Mouse (Mus musculus) testis, adult 10 weeks (tissue): ENCODE data around the gene Aip. TPM values are rescaled to one million over a fixed set of nuclear protein-coding genes. Genes with fewer than 3 reads are reported as not detected.

ENCODE experiments used
- polyA plus RNA-seq: library from polyadenylated mRNA; stranded (reverse); fragments of 350-450 nt; fragmentation: Illumina TruSeq; extraction: RNeasy Lipid Tissue Mini Kit (QIAGEN cat#74804); gene quantifications from one replicate; pipeline ENCODE4 v1.2.3, GENCODE M21; 2014; ENCODE audit warnings: low read depth, low replicate concordance

Aip gene
- polyA plus RNA-seq, result 0.62 TPM

DNA sequence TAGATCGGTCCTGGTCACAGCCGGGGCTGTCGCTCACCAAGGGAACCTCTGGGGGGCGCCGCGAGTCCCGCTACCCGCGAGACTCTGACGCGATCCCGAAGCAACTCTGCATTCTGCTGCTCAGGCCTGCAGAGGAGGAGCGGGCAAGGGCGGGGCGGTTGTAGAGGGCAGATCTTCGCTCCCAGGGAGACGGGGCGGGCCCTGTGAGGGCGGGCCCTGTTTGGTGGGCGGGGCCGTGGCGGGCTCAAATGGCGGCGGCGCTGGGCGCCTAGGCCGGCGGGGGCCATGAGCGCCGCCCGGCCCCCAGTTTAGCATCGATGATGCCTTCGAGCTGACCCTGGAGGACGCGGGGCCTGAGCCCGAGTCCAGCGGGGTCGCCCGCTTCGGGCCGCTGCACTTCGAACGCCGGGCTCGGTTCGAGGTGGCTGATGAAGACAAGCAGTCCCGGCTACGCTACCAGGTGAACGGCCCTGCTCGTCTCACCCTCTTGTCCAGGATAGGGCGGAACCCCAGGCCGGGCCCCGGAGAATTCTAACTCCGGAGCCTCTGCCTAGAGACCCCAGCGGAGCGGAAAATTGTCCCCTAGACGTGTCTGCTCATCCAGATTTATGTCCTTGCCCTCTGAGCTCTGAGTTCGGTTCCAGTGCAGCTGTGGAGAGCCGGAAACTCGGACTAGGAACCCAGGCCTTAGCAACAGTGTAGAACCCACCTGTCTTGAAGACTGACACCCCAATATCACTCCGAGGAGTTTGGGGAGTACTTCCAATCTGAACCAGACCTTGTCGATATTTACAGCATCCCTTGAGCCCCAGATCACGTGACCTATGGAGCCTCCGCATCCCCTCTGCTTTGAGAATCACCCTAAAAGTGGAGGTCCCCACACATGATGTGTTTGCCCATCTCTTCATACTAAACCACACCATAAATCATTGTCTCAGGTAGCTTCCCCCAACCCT is at the start of gene Aip:
TSS of gene Aip (minus strand) at position 118 of the 956 bp plus-strand sequence.

DNA sequence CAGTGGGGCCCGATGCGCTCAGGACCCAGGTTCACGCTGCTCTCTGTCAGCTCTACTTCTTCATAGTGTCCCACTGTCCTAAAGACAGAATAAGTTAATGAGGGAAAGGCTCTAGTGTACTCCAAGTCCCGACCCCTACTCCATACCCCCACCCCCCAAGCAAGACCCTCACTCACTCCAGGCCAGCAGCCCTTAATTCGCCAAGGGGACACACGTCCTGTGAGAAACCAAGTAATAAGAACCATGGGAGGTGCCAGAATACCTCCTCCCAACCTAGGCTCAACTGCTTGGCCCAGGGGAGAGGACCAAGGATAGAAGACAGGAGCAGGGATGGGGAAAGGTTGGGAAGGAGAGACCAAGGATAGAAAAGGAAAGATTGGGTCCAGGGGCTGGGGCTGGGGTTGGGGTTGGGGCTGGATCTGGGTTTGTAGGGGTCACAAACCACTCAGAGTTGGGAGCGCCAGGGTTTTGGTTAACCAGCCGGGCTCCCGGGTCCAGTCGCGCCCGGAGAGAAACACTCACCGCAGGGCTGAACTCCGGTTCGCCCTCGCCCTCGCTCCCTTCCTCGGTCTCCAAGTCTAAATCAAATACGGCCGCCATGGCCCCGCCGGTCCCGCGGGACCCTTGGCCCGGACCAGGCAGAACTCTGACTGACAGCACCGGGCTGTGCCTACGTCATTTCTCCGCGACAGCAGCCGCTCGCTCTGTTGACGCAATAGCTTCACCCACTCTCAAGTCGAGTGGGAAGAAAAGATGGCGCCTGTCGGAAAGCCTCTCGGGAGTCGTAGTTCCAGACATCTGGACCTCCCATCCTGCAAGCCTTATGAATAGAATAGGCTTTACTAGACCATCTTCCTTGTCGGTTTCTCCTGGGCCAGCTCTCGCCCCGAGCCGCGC is 37.2 kb upstream of the Aip start, which contains the start of gene Rps6kb2:
TSS of gene Rps6kb2 (minus strand) at position 709 of the 897 bp plus-strand sequence.

DNA sequence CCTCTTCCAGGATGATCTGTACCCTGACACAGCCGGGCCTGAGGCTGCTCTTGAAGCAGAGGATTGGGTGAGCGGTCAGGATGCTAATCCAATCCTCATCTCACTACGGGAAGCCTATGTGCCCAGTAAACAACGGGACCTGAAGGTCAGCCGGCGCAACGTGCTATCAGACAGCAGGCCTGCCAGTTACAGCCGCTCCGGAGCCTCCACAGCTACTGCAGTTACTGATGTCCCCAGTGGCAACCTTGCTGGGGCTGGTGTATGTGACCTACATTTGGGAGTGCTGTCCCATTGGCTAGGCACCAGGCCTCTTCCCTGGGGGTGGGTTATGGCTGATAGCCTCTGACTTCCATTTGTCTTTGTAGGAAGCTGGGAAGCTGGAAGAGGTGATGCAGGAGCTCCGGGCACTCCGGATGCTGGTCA is 27.6 kb upstream of the Aip start, which contains the start of gene Ptprcap:
TSS of gene Ptprcap (plus strand) at position 373 of the 423 bp plus-strand sequence.

DNA sequence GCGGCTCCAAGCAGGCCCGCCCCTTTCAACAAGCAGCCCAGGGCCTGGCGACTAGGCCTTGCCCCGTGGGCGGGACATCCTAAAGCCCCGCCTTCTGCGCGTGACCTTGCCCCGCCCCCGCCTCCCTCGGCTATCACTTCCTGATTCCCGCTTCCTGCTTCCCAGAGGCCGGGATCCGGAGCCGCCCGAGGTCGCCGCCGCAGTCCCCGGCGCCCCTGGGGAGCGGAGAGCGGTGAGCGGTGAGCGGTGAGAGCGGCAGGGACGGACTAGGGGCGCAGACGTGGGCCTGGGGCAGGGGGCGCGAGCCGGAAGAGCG is 22.8 kb upstream of the Aip start, which contains the start of gene Coro1b:
TSS of gene Coro1b (plus strand) at position 129 of the 316 bp plus-strand sequence.

DNA sequence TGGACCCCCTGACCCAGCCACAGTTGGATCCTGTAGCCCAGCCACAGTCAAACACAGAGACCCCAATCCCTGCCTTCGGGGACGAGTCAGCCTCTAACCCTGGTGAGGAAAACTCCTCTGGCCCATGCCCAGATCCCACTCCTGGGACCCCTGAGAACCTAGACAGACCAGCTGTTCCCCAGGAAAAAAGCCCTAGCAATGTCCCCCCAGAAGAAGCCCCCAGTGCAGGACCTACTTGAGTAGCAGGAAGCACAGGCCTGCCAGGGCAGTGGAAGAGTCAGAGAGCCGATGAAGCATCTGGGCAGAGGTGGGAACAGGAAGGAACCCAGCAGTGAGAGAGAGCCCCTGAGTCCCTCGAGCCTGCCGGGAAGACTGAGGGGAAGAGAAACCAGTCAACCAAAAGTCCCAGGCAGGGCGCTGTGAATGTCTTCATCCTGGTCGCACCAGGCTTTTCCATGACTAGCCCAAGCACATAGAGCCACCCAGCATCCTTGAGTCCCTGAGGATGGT is 18.2 kb upstream of the Aip start, which contains the start of gene Cabp4:
TSS of gene Cabp4 (minus strand) at position 275 of the 510 bp plus-strand sequence.

DNA sequence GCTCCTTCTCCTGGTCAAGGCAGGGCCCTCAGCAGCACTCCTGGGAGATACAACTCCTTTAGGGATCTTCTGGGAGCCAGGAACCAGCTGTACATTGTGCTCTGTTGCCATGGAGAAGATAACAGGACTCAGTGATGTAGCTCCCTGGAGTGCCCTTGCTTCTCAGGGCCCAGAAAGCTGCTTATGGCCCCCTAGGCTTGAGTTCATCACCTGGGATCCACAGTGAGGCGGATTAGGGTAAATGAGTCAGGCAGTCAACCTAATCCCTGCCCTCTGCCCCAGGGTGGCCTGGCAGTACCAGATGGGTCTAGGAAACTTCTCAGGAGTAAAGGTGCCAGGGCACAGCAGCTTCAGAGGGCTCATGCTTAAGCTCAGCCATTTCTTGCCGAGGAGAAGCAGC is 13.8 kb upstream of the Aip start, which contains the start of gene Gpr152:
TSS of gene Gpr152 (plus strand) at position 342 of the 400 bp plus-strand sequence.

DNA sequence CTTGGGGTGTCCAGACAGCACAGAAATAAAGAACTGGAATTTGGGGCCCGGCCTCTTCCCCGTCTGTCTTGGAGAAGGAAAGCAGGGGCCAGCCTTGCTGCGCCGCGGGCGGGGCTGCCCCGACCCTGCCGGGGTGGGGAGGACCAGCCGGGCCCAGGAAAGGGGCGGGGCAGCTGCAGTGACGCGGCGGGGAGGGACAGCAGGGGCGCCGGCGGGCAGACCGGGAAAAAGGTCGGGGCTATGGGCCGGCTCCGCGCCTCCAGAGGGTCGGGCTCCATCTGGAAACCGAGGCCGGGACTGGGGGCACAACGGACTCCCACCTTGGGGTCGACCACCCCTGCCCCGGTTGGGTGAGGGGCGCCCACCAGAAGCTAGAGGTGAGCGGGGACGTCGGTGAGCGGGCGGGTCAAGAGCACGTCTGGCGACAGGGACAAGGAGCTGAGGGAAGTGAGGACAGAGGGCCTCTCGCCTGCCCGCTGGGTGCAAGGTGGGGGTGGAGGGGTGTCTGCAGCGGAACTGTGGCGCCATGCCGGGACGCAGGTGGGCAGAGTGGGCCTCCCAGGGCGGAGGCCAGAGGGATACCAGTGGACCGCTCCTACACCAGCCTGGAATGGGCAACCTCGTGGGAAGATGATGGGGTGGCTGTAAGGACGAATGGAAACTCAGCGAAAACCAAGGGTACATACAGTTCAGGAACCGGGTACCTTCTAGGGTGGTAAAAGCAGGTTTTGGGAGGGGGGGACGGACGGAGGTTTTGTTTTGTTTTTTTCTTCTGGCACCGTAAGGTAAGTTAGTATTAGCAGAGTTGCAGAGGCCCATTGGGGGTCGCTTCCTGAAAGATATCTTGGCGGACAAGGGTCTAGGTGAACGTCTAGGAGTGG is 25.6 kb downstream of the Aip start, which contains the start of gene Pitpnm1:
TSS of gene Pitpnm1 (plus strand) at position 162 of the 881 bp plus-strand sequence.

DNA sequence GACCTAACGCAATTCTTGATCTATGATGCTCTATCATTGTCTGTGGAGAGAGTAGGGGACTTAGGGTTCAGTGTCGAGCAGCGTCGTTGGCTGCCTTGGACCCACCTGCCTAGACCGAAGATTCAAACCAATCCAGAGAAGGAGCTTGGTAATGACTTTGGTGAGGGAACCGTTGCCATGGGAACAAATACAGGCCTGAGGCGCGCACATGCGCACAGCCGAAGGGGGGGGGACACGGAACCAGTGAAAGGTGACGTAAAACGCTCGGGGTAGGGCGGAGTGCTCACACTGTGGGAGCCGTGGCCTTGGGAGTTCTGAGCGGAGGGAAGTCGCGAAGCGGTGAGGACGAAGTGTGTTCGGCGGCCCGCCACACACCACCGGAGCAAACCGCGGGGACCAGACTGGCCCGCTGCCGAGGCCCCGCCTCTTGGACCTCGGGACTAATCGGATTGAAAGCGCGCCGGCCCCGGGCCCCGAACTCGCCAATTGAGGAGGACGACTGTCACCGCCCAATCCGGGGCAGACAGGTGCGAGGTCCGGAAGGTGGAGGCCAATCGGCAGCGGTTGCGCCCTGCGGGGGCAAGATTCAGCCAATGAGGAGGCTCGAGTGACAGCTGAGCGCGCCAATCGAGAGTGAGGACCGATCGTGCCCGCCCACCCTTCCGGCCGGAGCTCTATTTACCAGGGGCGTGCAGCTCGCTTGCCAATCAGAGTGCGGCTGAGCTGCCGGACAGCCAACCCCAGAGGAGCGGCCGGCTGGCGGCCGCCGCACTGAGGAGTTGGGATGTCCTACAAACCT is 28.8 kb downstream of the Aip start, which contains the start of gene Cdk2ap2:
TSS of gene Cdk2ap2 (plus strand) at position 541 of the 799 bp plus-strand sequence.

DNA sequence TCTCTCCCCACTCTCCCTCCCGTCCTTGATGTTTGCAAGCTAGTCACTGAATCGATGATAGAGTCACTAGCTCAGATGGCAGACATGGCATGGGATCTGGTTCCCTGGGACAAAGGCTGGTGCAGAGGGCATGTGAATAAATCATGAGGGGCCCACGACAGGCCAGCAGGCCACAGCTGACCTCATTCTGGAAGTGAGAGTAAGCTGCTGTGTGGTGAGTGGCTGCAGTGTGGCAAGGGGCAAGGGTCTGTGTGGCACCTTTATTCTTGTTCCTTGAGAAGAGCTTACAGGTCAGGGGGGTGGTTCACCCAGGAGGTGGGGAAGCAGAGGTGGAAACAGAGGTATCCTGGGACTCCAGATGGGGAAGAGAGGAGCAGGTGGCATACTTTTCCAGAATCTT is 44.3 kb downstream of the Aip start, which contains the start of gene Cabp2:
TSS of gene Cabp2 (plus strand) at position 185 of the 400 bp plus-strand sequence.

Other genes with a start within 250 kb of the Aip start
- 0.71 TPM for gene Tcirg1, start 218.7 kb downstream of the Aip start, polyA plus RNA-seq
- gene Ndufs8, start 213.1 kb downstream of the Aip start, polyA plus RNA-seq, result 0.97 TPM
- 3.1 TPM for gene Aldh3b1, start 196.1 kb downstream of the Aip start, polyA plus RNA-seq
- 0.32 TPM for gene Unc93b1, start 190.7 kb downstream of the Aip start, polyA plus RNA-seq
- 0.28 TPM for gene Aldh3b3, start 167.2 kb downstream of the Aip start, polyA plus RNA-seq
- gene Aldh3b2, start 153.5 kb downstream of the Aip start, polyA plus RNA-seq, result 2.5 TPM
- 0.48 TPM for gene Acy3, start 139.3 kb downstream of the Aip start, polyA plus RNA-seq
- not detected for gene Tbx10, start 133.1 kb downstream of the Aip start, polyA plus RNA-seq
- gene Nudt8, start 125.3 kb downstream of the Aip start, polyA plus RNA-seq, result not detected
- gene Gm49405, start 125.2 kb downstream of the Aip start, polyA plus RNA-seq, result not detected
- not detected for gene Doc2g, start 122.5 kb downstream of the Aip start, polyA plus RNA-seq
- 5.9 TPM for gene Ndufv1, start 113.1 kb downstream of the Aip start, polyA plus RNA-seq
- gene Gstp1, start 87.9 kb downstream of the Aip start, polyA plus RNA-seq, result 5.3 TPM
- gene Gstp2, start 79.8 kb downstream of the Aip start, polyA plus RNA-seq, result not detected
- gene Gstp3, start 66.3 kb downstream of the Aip start, polyA plus RNA-seq, result not detected
- gene Cabp2, start 44.3 kb downstream of the Aip start, polyA plus RNA-seq, result not detected
- 1.1 TPM for gene Cdk2ap2, start 28.7 kb downstream of the Aip start, polyA plus RNA-seq
- 0.81 TPM for gene Pitpnm1, start 25.9 kb downstream of the Aip start, polyA plus RNA-seq
- gene Gpr152, start 13.9 kb upstream of the Aip start, polyA plus RNA-seq, result not detected
- gene Cabp4, start 18.2 kb upstream of the Aip start, polyA plus RNA-seq, result 0.14 TPM
- 16.9 TPM for gene Coro1b, start 22.8 kb upstream of the Aip start, polyA plus RNA-seq
- 1.9 TPM for gene Ptprcap, start 27.7 kb upstream of the Aip start, polyA plus RNA-seq
- gene Rps6kb2, start 37.5 kb upstream of the Aip start, polyA plus RNA-seq, result 0.71 TPM
- 0.43 TPM for gene Carns1, start 49.6 kb upstream of the Aip start, polyA plus RNA-seq
- not detected for gene Tbc1d10c, start 65.4 kb upstream of the Aip start, polyA plus RNA-seq
- 15.9 TPM for gene Ppp1ca, start 66.2 kb upstream of the Aip start, polyA plus RNA-seq
- gene Rad9a, start 75.8 kb upstream of the Aip start, polyA plus RNA-seq, result 1.2 TPM
- gene Clcf1, start 88.4 kb upstream of the Aip start, polyA plus RNA-seq, result 0.20 TPM
- gene AC109138.7, start 88.5 kb upstream of the Aip start, polyA plus RNA-seq, result not detected
- gene Pold4, start 106.0 kb upstream of the Aip start, polyA plus RNA-seq, result not detected
- 0.39 TPM for gene Ssh3, start 143.3 kb upstream of the Aip start, polyA plus RNA-seq
- gene Ankrd13d, start 157.3 kb upstream of the Aip start, polyA plus RNA-seq, result not detected
- gene Grk2, start 180.4 kb upstream of the Aip start, polyA plus RNA-seq, result 3.2 TPM